9 mouse cellular contexts compared by ENCODE assay signal in the genomic region with DNA sequence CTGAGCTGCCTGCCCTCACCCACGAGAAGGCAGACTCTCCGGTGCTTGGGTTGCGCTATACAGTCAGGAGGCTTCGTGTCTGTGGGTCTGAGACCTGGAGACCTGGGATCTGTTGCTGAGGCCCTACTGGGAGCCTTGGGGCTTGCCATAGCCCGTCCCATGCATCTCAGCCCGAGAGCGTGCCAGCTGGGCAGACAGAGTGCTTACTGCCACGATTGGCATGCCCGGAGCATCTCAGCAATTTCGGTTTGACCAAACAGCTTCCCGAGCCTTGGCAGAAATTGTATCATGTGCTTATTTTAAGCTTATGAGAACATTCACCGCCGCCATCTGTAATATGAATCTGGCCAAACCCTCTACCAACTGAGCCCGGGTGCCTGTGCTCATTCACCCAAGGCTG. TPM values are rescaled to one million over a fixed set of nuclear protein-coding genes. Genes with fewer than 3 reads are reported as not detected.
DNase-seq lines count a peak whose midpoint lies in the region; ATAC-seq lines count a peak whose summit lies in the region.
"Had no signal": no experiment of that assay in that cellular context is flagged by ENCODE, and none has a peak within 500 bp of the region (broad histone marks: within the 10 kb centered on the region; RNA-seq: fewer than 3 reads in every experiment).

No protein-coding gene starts in this region.

- DNase-seq in midbrain, embryonic 14.5 days = no peak
- peak; percentile 67 for DNase-seq in cerebellum, postnatal 14 days
- no peak for DNase-seq in spleen, postnatal 36 days (ENCODE audit: low spot score in 2 of 2)
- no peak for DNase-seq in frontal cortex, postnatal 10 days (ENCODE audit: low spot score in 2 of 2)

- H3K27ac ChIP-seq in midbrain, embryonic 14.5 days (replicated peaks; ENCODE audit: low read depth, low read length) = 0 out of 2 replicates have a peak overlapping the region, but pooled peaks have one; percentile 9
- no peak overlapping the region for H3K27ac ChIP-seq in midbrain, embryonic 16.5 days (ENCODE audit: low read length)
- peak overlapping the region; percentile 85 for H3K27ac ChIP-seq in heart, embryonic 16.5 days (ENCODE audit: low read length)
- H3K27ac ChIP-seq in stomach, embryonic 15.5 days = peak overlapping the region; percentile 76
- no peak overlapping the region for H3K27ac ChIP-seq in intestine, embryonic 16.5 days (ENCODE audit: low read length)
- H3K27ac ChIP-seq: midbrain, embryonic 12.5 days had no signal

- no peak overlapping the region for H3K4me3 ChIP-seq in midbrain, embryonic 14.5 days (replicated peaks; ENCODE audit: low read depth, low read length)
- H3K4me3 ChIP-seq in midbrain, embryonic 16.5 days (ENCODE audit: low read depth, low read length) = no peak overlapping the region
- no peak overlapping the region for H3K4me3 ChIP-seq in heart, embryonic 16.5 days (ENCODE audit: low read length)
- H3K4me3 ChIP-seq in stomach, embryonic 15.5 days (replicated peaks) = no peak overlapping the region
- H3K4me3 ChIP-seq in intestine, embryonic 16.5 days (ENCODE audit: low read length) = no peak overlapping the region
- H3K4me3 ChIP-seq: midbrain, embryonic 12.5 days had no signal

- H3K9me3 ChIP-seq in midbrain, embryonic 14.5 days (ENCODE audit: control insufficient read depth, low read length) = no peaks in the 10 kb centered on the region
- no peaks in the 10 kb centered on the region for H3K9me3 ChIP-seq in midbrain, embryonic 16.5 days (replicated peaks; ENCODE audit: control insufficient read depth, low read length, poor library complexity, severe bottlenecking)
- no peaks in the 10 kb centered on the region for H3K9me3 ChIP-seq in heart, embryonic 16.5 days (replicated peaks; ENCODE audit: control insufficient read depth, low read length)
- no peaks in the 10 kb centered on the region for H3K9me3 ChIP-seq in stomach, embryonic 15.5 days
- H3K9me3 ChIP-seq in intestine, embryonic 16.5 days (ENCODE audit: control insufficient read depth, low read length) = no peaks in the 10 kb centered on the region
- H3K9me3 ChIP-seq: midbrain, embryonic 12.5 days had no signal

- H3K9ac ChIP-seq in midbrain, embryonic 14.5 days (replicated peaks; ENCODE audit: low read length) = no peak overlapping the region
- no peak overlapping the region for H3K9ac ChIP-seq in midbrain, embryonic 16.5 days (ENCODE audit: low read depth, low read length)
- H3K9ac ChIP-seq in heart, embryonic 16.5 days (ENCODE audit: low read length) = peak overlapping the region; percentile 56; the same call in 1 of the 2 replicates
- no peak overlapping the region for H3K9ac ChIP-seq in stomach, embryonic 15.5 days
- H3K9ac ChIP-seq in intestine, embryonic 16.5 days (ENCODE audit: low read depth, low read length) = no peak overlapping the region
- H3K9ac ChIP-seq: midbrain, embryonic 12.5 days had no signal

- no peaks in the 10 kb centered on the region for H3K36me3 ChIP-seq in midbrain, embryonic 14.5 days (ENCODE audit: control insufficient read depth, insufficient read depth, low read length)
- no peaks in the 10 kb centered on the region for H3K36me3 ChIP-seq in midbrain, embryonic 16.5 days (ENCODE audit: control insufficient read depth, insufficient read depth, low read length)
- no peaks in the 10 kb centered on the region for H3K36me3 ChIP-seq in heart, embryonic 16.5 days (ENCODE audit: control insufficient read depth, insufficient read depth)
- H3K36me3 ChIP-seq in stomach, embryonic 15.5 days = no peaks in the 10 kb centered on the region
- H3K36me3 ChIP-seq in intestine, embryonic 16.5 days (ENCODE audit: control insufficient read depth, insufficient read depth, low read length) = no peaks in the 10 kb centered on the region
- H3K36me3 ChIP-seq: midbrain, embryonic 12.5 days had no signal

- H3K4me1 ChIP-seq in midbrain, embryonic 14.5 days (ENCODE audit: control insufficient read depth, insufficient read depth, low read length) = peaks cover 5% of the 10 kb centered on the region
- peaks cover 8% of the 10 kb centered on the region; the same call in 1 of the 2 replicates for H3K4me1 ChIP-seq in midbrain, embryonic 16.5 days (ENCODE audit: control insufficient read depth, insufficient read depth, low read length)
- peaks cover 30% of the 10 kb centered on the region for H3K4me1 ChIP-seq in heart, embryonic 16.5 days (ENCODE audit: control insufficient read depth, insufficient read depth, low read length)
- H3K4me1 ChIP-seq in stomach, embryonic 15.5 days = peaks cover 20% of the 10 kb centered on the region
- H3K4me1 ChIP-seq in intestine, embryonic 16.5 days (ENCODE audit: control insufficient read depth, insufficient read depth, low read length) = peaks cover 3% of the 10 kb centered on the region; the same call in 1 of the 2 replicates

- H3K27me3 ChIP-seq in midbrain, embryonic 14.5 days (ENCODE audit: control insufficient read depth, insufficient read depth, low read length) = no peaks in the 10 kb centered on the region
- H3K27me3 ChIP-seq in midbrain, embryonic 16.5 days (ENCODE audit: control insufficient read depth, insufficient read depth, low read depth, low read length) = no peaks in the 10 kb centered on the region
- no peaks in the 10 kb centered on the region for H3K27me3 ChIP-seq in heart, embryonic 16.5 days (ENCODE audit: control insufficient read depth, insufficient read depth, low read length)
- H3K27me3 ChIP-seq in stomach, embryonic 15.5 days (replicated peaks) = no peaks in the 10 kb centered on the region
- H3K27me3 ChIP-seq in intestine, embryonic 16.5 days (replicated peaks; ENCODE audit: control insufficient read depth, insufficient read depth, low read length) = no peaks in the 10 kb centered on the region

- ATAC-seq in midbrain, embryonic 14.5 days (ENCODE audit: low FRiP score, low TSS enrichment) = no peak
- no peak for ATAC-seq in midbrain, embryonic 16.5 days
- peak; percentile 42; the same call in 1 of the 2 replicates for ATAC-seq in heart, embryonic 16.5 days (replicated peaks; ENCODE audit: extremely low read depth, insufficient read depth, low FRiP score)
- no peak for ATAC-seq in stomach, embryonic 15.5 days (ENCODE audit: insufficient read depth, low FRiP score, low read depth)
- ATAC-seq in intestine, embryonic 16.5 days = no peak

- 89% methylated on average over 14 of the region's 14 CpGs for WGBS in midbrain, embryonic 14.5 days
- WGBS in midbrain, embryonic 16.5 days = 87% methylated on average over 14 of the region's 14 CpGs
- WGBS in heart, embryonic 16.5 days = 71% methylated on average over 14 of the region's 14 CpGs
- WGBS in stomach, embryonic 15.5 days = 81% methylated on average over 14 of the region's 14 CpGs
- 83% methylated on average over 14 of the region's 14 CpGs for WGBS in intestine, embryonic 16.5 days

- H3K4me2 ChIP-seq in midbrain, embryonic 14.5 days (ENCODE audit: low read length) = no peak overlapping the region
- no peak overlapping the region for H3K4me2 ChIP-seq in midbrain, embryonic 16.5 days (ENCODE audit: low read length)
- no peak overlapping the region; the same call in 1 of the 2 replicates for H3K4me2 ChIP-seq in heart, embryonic 16.5 days (ENCODE audit: low read depth, low read length)
- H3K4me2 ChIP-seq in stomach, embryonic 15.5 days = no peak overlapping the region
- no peak overlapping the region for H3K4me2 ChIP-seq in intestine, embryonic 16.5 days (ENCODE audit: low read depth, low read length)
- H3K4me2 ChIP-seq: midbrain, embryonic 12.5 days had no signal

RNA-seq across cellular contexts. Expression of a gene that starts 13.3 kb away (rescaled TPM):
- polyA plus RNA-seq in midbrain, embryonic 14.5 days (2014; fragmentation: Nextera tagmentation; extraction: Ambion mirVana) = 0.20 and 0.36 TPM in 2 replicates
- polyA plus RNA-seq in midbrain, embryonic 16.5 days (2015; fragmentation: Nextera tagmentation; extraction: Ambion mirVana) = 0.14 and 0.15 TPM in 2 replicates
- 0.44 and 0.49 TPM in 2 replicates for polyA plus RNA-seq in heart, embryonic 16.5 days (2015; fragmentation: Nextera tagmentation; extraction: Ambion mirVana)
- polyA plus RNA-seq in stomach, embryonic 15.5 days (2015; fragmentation: Nextera tagmentation; extraction: Ambion mirVana) = 0.18 and 0.21 TPM in 2 replicates
- polyA plus RNA-seq in intestine, embryonic 16.5 days (2015; fragmentation: Nextera tagmentation; extraction: Ambion mirVana) = 0.09 and 0.11 TPM in 2 replicates

RNA-seq across cellular contexts. Expression of a gene that starts 20.5 kb away (rescaled TPM):
- polyA plus RNA-seq in midbrain, embryonic 14.5 days (2014; fragmentation: Nextera tagmentation; extraction: Ambion mirVana) = 353 and 471 TPM in 2 replicates
- polyA plus RNA-seq in midbrain, embryonic 16.5 days (2015; fragmentation: Nextera tagmentation; extraction: Ambion mirVana) = 360 and 384 TPM in 2 replicates
- polyA plus RNA-seq in heart, embryonic 16.5 days (2015; fragmentation: Nextera tagmentation; extraction: Ambion mirVana) = 272 and 283 TPM in 2 replicates
- polyA plus RNA-seq in stomach, embryonic 15.5 days (2015; fragmentation: Nextera tagmentation; extraction: Ambion mirVana) = 267 and 309 TPM in 2 replicates
- 238 and 255 TPM in 2 replicates for polyA plus RNA-seq in intestine, embryonic 16.5 days (2015; fragmentation: Nextera tagmentation; extraction: Ambion mirVana)

RNA-seq across cellular contexts. Expression of a gene that starts 50.0 kb away (rescaled TPM):
- 20.8 and 30.7 TPM in 2 replicates for polyA plus RNA-seq in midbrain, embryonic 14.5 days (2014; fragmentation: Nextera tagmentation; extraction: Ambion mirVana)
- polyA plus RNA-seq in midbrain, embryonic 16.5 days (2015; fragmentation: Nextera tagmentation; extraction: Ambion mirVana) = 20.8 and 22.8 TPM in 2 replicates
- polyA plus RNA-seq in heart, embryonic 16.5 days (2015; fragmentation: Nextera tagmentation; extraction: Ambion mirVana) = 6.3 and 8.7 TPM in 2 replicates
- 12.7 and 14.7 TPM in 2 replicates for polyA plus RNA-seq in stomach, embryonic 15.5 days (2015; fragmentation: Nextera tagmentation; extraction: Ambion mirVana)
- polyA plus RNA-seq in intestine, embryonic 16.5 days (2015; fragmentation: Nextera tagmentation; extraction: Ambion mirVana) = 4.9 and 5.4 TPM in 2 replicates

Comparison
In these comparisons a context has a peak if more than half of its experiments do, and no peak if none do; other contexts are left out.
1. H3K27ac ChIP-seq: peak in midbrain, embryonic 14.5 days (single experiment), heart, embryonic 16.5 days (single experiment) and stomach, embryonic 15.5 days (single experiment); none in midbrain, embryonic 16.5 days (single experiment) and intestine, embryonic 16.5 days (single experiment).
2. DNase-seq: peak in cerebellum, postnatal 14 days (2 of 2); none in midbrain, embryonic 14.5 days (single experiment), spleen, postnatal 36 days (0 of 2) and frontal cortex, postnatal 10 days (0 of 2).